Mouse (Mus musculus) kidney, adult 2 months (tissue): ENCODE data around the gene Pde6b.

ENCODE experiments used
- CTCF ChIP-seq: fragments of 200-500 bp; conservative IDR thresholded peaks from 2 replicates; pipeline ENCODE4 v1.5.1; 2011; ENCODE audit warnings: low read depth, mild to moderate bottlenecking, control low read depth, low read length, moderate library complexity, mixed read lengths; ENCODE audit not compliant: insufficient read depth, insufficient read length
- POLR2A ChIP-seq: fragments of 200-500 bp; IDR thresholded peaks from one replicate; pipeline ENCODE4 v1.6.1; 2011; ENCODE audit warnings: low read depth, low read length, control low read depth

- TF ChIP-seq POLR2A (no peak), CTCF (no peak)
These were observed 34.5 kb downstream of the Pde6b start for GRCm38 (mm10) chr5:108422741-108423140.
